8 mouse cellular contexts compared by ENCODE assay signal in the genomic region with DNA sequence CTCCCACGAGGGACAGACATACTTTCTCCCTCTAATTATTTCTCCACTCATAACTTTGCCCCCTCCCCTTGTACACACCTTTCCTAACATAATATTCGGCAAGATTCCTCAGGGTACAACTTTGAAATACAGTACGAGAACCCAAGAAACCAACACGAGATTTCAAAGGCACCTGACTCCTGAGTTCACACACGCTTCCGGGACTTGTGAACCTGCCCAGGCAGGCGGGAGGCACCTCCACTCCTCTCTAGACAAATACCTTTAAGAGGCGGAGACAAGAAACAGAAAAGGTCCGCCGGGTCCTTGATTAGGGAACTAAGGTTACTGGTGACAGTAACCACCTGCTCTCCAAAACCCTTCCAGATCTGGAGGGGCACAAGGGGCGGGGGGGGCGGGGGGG. TPM values are rescaled to one million over a fixed set of nuclear protein-coding genes. Genes with fewer than 3 reads are reported as not detected.
A peak's percentile ranks its signal among the peaks of the same experiment; 100 is the strongest.
DNase-seq lines count a peak whose midpoint lies in the region; ATAC-seq lines count a peak whose summit lies in the region.

No protein-coding gene starts in this region.

- H3K27me3 ChIP-seq in heart, embryonic 10.5 days (ENCODE audit: insufficient read depth, poor library complexity, severe bottlenecking) = peaks cover 54% of the 10 kb centered on the region
- H3K27me3 ChIP-seq in hindbrain, embryonic 10.5 days (ENCODE audit: insufficient read depth, poor library complexity, severe bottlenecking) = peaks cover 46% of the 10 kb centered on the region
- peaks cover 61% of the 10 kb centered on the region for H3K27me3 ChIP-seq in limb, embryonic 10.5 days (ENCODE audit: low read depth, poor library complexity, severe bottlenecking)
- no peaks in the 10 kb centered on the region for H3K27me3 ChIP-seq in midbrain, embryonic 14.5 days (ENCODE audit: control insufficient read depth, insufficient read depth, low read length)

- H3K36me3 ChIP-seq in heart, embryonic 10.5 days = no peaks in the 10 kb centered on the region
- no peaks in the 10 kb centered on the region for H3K36me3 ChIP-seq in hindbrain, embryonic 10.5 days
- no peaks in the 10 kb centered on the region for H3K36me3 ChIP-seq in limb, embryonic 10.5 days
- H3K36me3 ChIP-seq in midbrain, embryonic 14.5 days (ENCODE audit: control insufficient read depth, insufficient read depth, low read length) = 0 out of 2 replicates have a peak, but pooled peaks cover 6% of the 10 kb centered on the region

- no peak for ATAC-seq in midbrain, embryonic 14.5 days (ENCODE audit: low FRiP score, low TSS enrichment)

- peak overlapping the region; percentile 88 for H3K9ac ChIP-seq in midbrain, embryonic 14.5 days (replicated peaks; ENCODE audit: low read length)

- H3K4me1 ChIP-seq in heart, embryonic 10.5 days = peaks cover 16% of the 10 kb centered on the region
- H3K4me1 ChIP-seq in hindbrain, embryonic 10.5 days (replicated peaks) = peaks cover 39% of the 10 kb centered on the region
- peaks cover 18% of the 10 kb centered on the region for H3K4me1 ChIP-seq in limb, embryonic 10.5 days
- H3K4me1 ChIP-seq in midbrain, embryonic 14.5 days (ENCODE audit: control insufficient read depth, insufficient read depth, low read length) = peaks cover 26% of the 10 kb centered on the region

- WGBS in heart, embryonic 10.5 days = 8% methylated on average over 12 of the region's 12 CpGs
- 10% methylated on average over 12 of the region's 12 CpGs for WGBS in hindbrain, embryonic 10.5 days
- WGBS in limb, embryonic 10.5 days = 9% methylated on average over 12 of the region's 12 CpGs
- WGBS in midbrain, embryonic 14.5 days = 7% methylated on average over 12 of the region's 12 CpGs

- DNase-seq in heart, embryonic 10.5 days (ENCODE audit: low spot score) = no peak
- no peak for DNase-seq in heart, postnatal 14 days
- DNase-seq in cerebellum, adult 18-20 months = peak; percentile 51 to 56
- no peak for DNase-seq in hindbrain, embryonic 10.5 days (ENCODE audit: low spot score)
- DNase-seq in limb, embryonic 10.5 days (ENCODE audit: low spot score) = no peak
- DNase-seq in midbrain, embryonic 14.5 days = peak; percentile 60
- DNase-seq in testis, postnatal 14 days (ENCODE audit: low spot score) = no peak
- DNase-seq in layer of hippocampus, adult 9-10 months (ENCODE audit: low spot score) = no peak

- intact Hi-C loops in heart, postnatal 14 days (cut with DNase I) = no loop called here

- no peak overlapping the region for H3K27ac ChIP-seq in heart, embryonic 10.5 days
- no peak overlapping the region for H3K27ac ChIP-seq in hindbrain, embryonic 10.5 days
- no peak overlapping the region for H3K27ac ChIP-seq in limb, embryonic 10.5 days
- no peak overlapping the region for H3K27ac ChIP-seq in midbrain, embryonic 14.5 days (replicated peaks; ENCODE audit: low read depth, low read length)

- peak overlapping the region; percentile 70 for H3K4me3 ChIP-seq in heart, embryonic 10.5 days
- H3K4me3 ChIP-seq in hindbrain, embryonic 10.5 days = peak overlapping the region; percentile 84
- peak overlapping the region; percentile 69 for H3K4me3 ChIP-seq in limb, embryonic 10.5 days
- H3K4me3 ChIP-seq in midbrain, embryonic 14.5 days (replicated peaks; ENCODE audit: low read depth, low read length) = peak overlapping the region; percentile 89

- peak overlapping the region; percentile 62 for H3K4me2 ChIP-seq in midbrain, embryonic 14.5 days (ENCODE audit: low read length)

- H3K9me3 ChIP-seq in heart, embryonic 10.5 days = no peaks in the 10 kb centered on the region
- H3K9me3 ChIP-seq in hindbrain, embryonic 10.5 days = no peaks in the 10 kb centered on the region
- no peaks in the 10 kb centered on the region for H3K9me3 ChIP-seq in limb, embryonic 10.5 days (replicated peaks)
- no peaks in the 10 kb centered on the region for H3K9me3 ChIP-seq in midbrain, embryonic 14.5 days (ENCODE audit: control insufficient read depth, low read length)

RNA-seq across cellular contexts. Expression of a gene that starts 1.1 kb away (rescaled TPM):
- polyA plus RNA-seq in heart, embryonic 10.5 days (2016; fragmentation: Nextera tagmentation; extraction: Ambion mirVana) = 0.21 and 0.59 TPM in 2 replicates
- under 1 TPM; 0.22 to 0.29 TPM for total RNA-seq in heart, postnatal 14 days (2021)
- 1.3 and 2.1 TPM in 2 replicates for polyA plus RNA-seq in hindbrain, embryonic 10.5 days (2016; fragmentation: Nextera tagmentation; extraction: Ambion mirVana)
- polyA plus RNA-seq in limb, embryonic 10.5 days (2016; fragmentation: Nextera tagmentation; extraction: Ambion mirVana) = 0.66 and 0.67 TPM in 2 replicates
- 12.4 TPM in 2 replicates for polyA plus RNA-seq in midbrain, embryonic 14.5 days (2014; fragmentation: Nextera tagmentation; extraction: Ambion mirVana)

Comparison
In these comparisons a context has a peak if more than half of its experiments do, and no peak if none do; other contexts are left out.
1. DNase-seq: peak in cerebellum, adult 18-20 months (2 of 2) and midbrain, embryonic 14.5 days (single experiment); none in heart, embryonic 10.5 days (single experiment), heart, postnatal 14 days (0 of 2), hindbrain, embryonic 10.5 days (single experiment), limb, embryonic 10.5 days (single experiment), testis, postnatal 14 days (single experiment) and layer of hippocampus, adult 9-10 months (single experiment).
2. Peak in every context shown above with its lines, with median percentiles within 50 percentile points of each other: H3K4me3 ChIP-seq.